ENCODE assay signal across 8 mouse cellular contexts in genomic region chr7:99962536-99963236, GRCm38 (mm10). TPM values are rescaled to one million over a fixed set of nuclear protein-coding genes. Genes with fewer than 3 reads are reported as not detected.
DNase-seq lines count a peak whose midpoint lies in the region; ATAC-seq and TF ChIP-seq lines count a peak whose summit lies in the region.
"Had no signal": no experiment of that assay in that cellular context is flagged by ENCODE, and none has a peak within 500 bp of the region (broad histone marks: within the 10 kb centered on the region; RNA-seq: fewer than 3 reads in every experiment).

No protein-coding gene starts in this region.

- H3K36me3 ChIP-seq in kidney, embryonic 16.5 days (ENCODE audit: insufficient read depth, low read length) = no peaks in the 10 kb centered on the region
- no peaks in the 10 kb centered on the region for H3K36me3 ChIP-seq in neural tube, embryonic 11.5 days (ENCODE audit: control insufficient read depth, insufficient read depth, low read length)

- 54% methylated on average over 8 of the region's 8 CpGs for WGBS in kidney, embryonic 16.5 days
- WGBS in neural tube, embryonic 11.5 days = 68% methylated on average over 8 of the region's 8 CpGs

- no peak overlapping the region; the same call in 1 of the 2 replicates for H3K4me3 ChIP-seq in left cerebral cortex, adult 2 months
- no peak overlapping the region for H3K4me3 ChIP-seq in kidney, embryonic 16.5 days (ENCODE audit: low read length)
- no peak overlapping the region for H3K4me3 ChIP-seq in neural tube, embryonic 11.5 days (ENCODE audit: low read depth, low read length)

- H3K9me3 ChIP-seq in kidney, embryonic 16.5 days (ENCODE audit: low read length) = no peaks in the 10 kb centered on the region
- H3K9me3 ChIP-seq in neural tube, embryonic 11.5 days (ENCODE audit: control insufficient read depth, low read length) = no peaks in the 10 kb centered on the region

- H3K4me2 ChIP-seq in kidney, embryonic 16.5 days (replicated peaks; ENCODE audit: low read depth, low read length) = 0 out of 2 replicates have a peak overlapping the region, but pooled peaks have one; percentile 8
- no peak overlapping the region for H3K4me2 ChIP-seq in neural tube, embryonic 11.5 days (ENCODE audit: low read depth)

- DNase-seq in left cerebral cortex, adult 2 months (ENCODE audit: extremely low spot score in 1 of 2, low spot score in 2 of 2) = peak in 1 of 2 experiments; percentile 7
- no peak for DNase-seq in left cerebral cortex, postnatal 14 days (ENCODE audit: low spot score in 2 of 2)
- DNase-seq in heart, adult 9 months (ENCODE audit: low spot score in 2 of 2) = peak; percentile 60 to 81
- no peak for DNase-seq in neural tube, embryonic 11.5 days (ENCODE audit: low spot score)
- DNase-seq in ovary, postnatal 10 days (ENCODE audit: low spot score) = no peak
- no peak for DNase-seq in ovary, adult 18-20 months (ENCODE audit: low spot score)
- DNase-seq: thymus, adult 18-20 months had no signal

- no peak overlapping the region for H3K9ac ChIP-seq in kidney, embryonic 16.5 days (replicated peaks; ENCODE audit: low read length)
- H3K9ac ChIP-seq in neural tube, embryonic 11.5 days (ENCODE audit: low read length) = no peak overlapping the region

- H3K27me3 ChIP-seq in kidney, embryonic 16.5 days (ENCODE audit: insufficient read depth, low read length) = no peaks in the 10 kb centered on the region
- H3K27me3 ChIP-seq in neural tube, embryonic 11.5 days (ENCODE audit: control insufficient read depth, insufficient read depth, low read length) = no peaks in the 10 kb centered on the region

- no peak for TF ChIP-seq CTCF in left cerebral cortex, adult 2 months (IDR thresholded peaks at IDR 0.05)

- peaks cover 44% of the 10 kb centered on the region for H3K4me1 ChIP-seq in kidney, embryonic 16.5 days (ENCODE audit: insufficient read depth, low read length)
- H3K4me1 ChIP-seq in neural tube, embryonic 11.5 days (ENCODE audit: control insufficient read depth, insufficient read depth, low read length) = peaks cover 30% of the 10 kb centered on the region

- intact Hi-C loops in left cerebral cortex, adult 2 months (cut with DNase I) = no loop called here
- intact Hi-C loops in left cerebral cortex, postnatal 14 days (cut with DNase I) = no loop called here

- H3K27ac ChIP-seq in left cerebral cortex, adult 2 months = peak overlapping the region; percentile 94
- H3K27ac ChIP-seq in kidney, embryonic 16.5 days (ENCODE audit: low read length) = peak overlapping the region; percentile 77
- peak overlapping the region; percentile 39; the same call in 1 of the 2 replicates for H3K27ac ChIP-seq in neural tube, embryonic 11.5 days (ENCODE audit: low read depth, low read length)

- ATAC-seq in kidney, embryonic 16.5 days (ENCODE audit: low FRiP score, low TSS enrichment) = peak; percentile 49
- no peak for ATAC-seq in neural tube, embryonic 11.5 days (ENCODE audit: insufficient read depth, low FRiP score, low TSS enrichment)

RNA-seq across cellular contexts. Expression of gene Rnf169, which starts 17.6 kb away (rescaled TPM):
- total RNA-seq in left cerebral cortex, adult 2 months (2021) = 10 to 100 TPM; 49.4 to 51.3 TPM
- total RNA-seq in left cerebral cortex, postnatal 14 days (2021) = 10 to 100 TPM; 39.3 to 52.1 TPM
- polyA plus RNA-seq in kidney, embryonic 16.5 days (2015; fragmentation: Nextera tagmentation; extraction: Ambion mirVana) = 5.6 and 6.1 TPM in 2 replicates
- polyA plus RNA-seq in neural tube, embryonic 11.5 days (2014; fragmentation: Nextera tagmentation; extraction: Ambion mirVana) = 7.0 and 7.8 TPM in 2 replicates

RNA-seq across cellular contexts. Expression of gene Chrdl2, which starts 43.3 kb away (rescaled TPM):
- under 1 TPM; 0.34 to 0.49 TPM for total RNA-seq in left cerebral cortex, adult 2 months (2021)
- under 1 TPM in 1 of 2 experiments, not detected in 1; 0.32 TPM for total RNA-seq in left cerebral cortex, postnatal 14 days (2021)
- polyA plus RNA-seq in kidney, embryonic 16.5 days (2015; fragmentation: Nextera tagmentation; extraction: Ambion mirVana) = 0.90 and 0.95 TPM in 2 replicates
- polyA plus RNA-seq in neural tube, embryonic 11.5 days (2014; fragmentation: Nextera tagmentation; extraction: Ambion mirVana) = 0.20 and 0.69 TPM in 2 replicates

Comparison
In these comparisons a context has a peak if more than half of its experiments do, and no peak if none do; other contexts are left out.
1. DNase-seq: peak in heart, adult 9 months (2 of 2); none in left cerebral cortex, postnatal 14 days (0 of 2), neural tube, embryonic 11.5 days (single experiment), ovary, postnatal 10 days (single experiment) and ovary, adult 18-20 months (single experiment).
2. H3K27ac ChIP-seq: peak in every context shown above with its lines; median percentile 94 in left cerebral cortex, adult 2 months; 77 in kidney, embryonic 16.5 days; 39 in neural tube, embryonic 11.5 days.